Mouse (Mus musculus) left cerebral cortex, adult 8-10 months (tissue): ENCODE measurements around the gene Osbpl8. TPM values are rescaled to one million over a fixed set of nuclear protein-coding genes. Genes with fewer than 3 reads are reported as not detected.

Experiments used
- DNase-seq, 2 experiments: peaks; one replicate each; pipeline ENCODE4 v3.0.0; 2022; ENCODE audit warnings: low spot score in 2 of 2
- total RNA-seq, 4 experiments: library from RNA; stranded (reverse); gene quantifications; 2 replicates each; pipeline ENCODE4 v1.2.4; 2022

Gene Osbpl8
- total RNA-seq, 4 experiments from 2014 or later: 78.0 to 100 (median 84.6) TPM

- DNase-seq: no peak
Observed at GRCm38 (mm10) chr10:111302486-111302885, 137.9 kb downstream of the Osbpl8 start.

GRCm38 (mm10) chr10:111308850-111309501 lies 144.4 kb downstream of the Osbpl8 start:
- DNase-seq: no peak

- no peak for DNase-seq
Observed at GRCm38 (mm10) chr10:111313282-111313681, 148.7 kb downstream of the Osbpl8 start.

- peak in 1 of 2 experiments; percentile 62 for DNase-seq
Observed at GRCm38 (mm10) chr10:111314636-111315395, 150.3 kb downstream of the Osbpl8 start.

GRCm38 (mm10) chr10:111315940-111316339 lies 151.4 kb downstream of the Osbpl8 start:
- no peak for DNase-seq

- DNase-seq: peak in 1 of 2 experiments; percentile 80
Observed at GRCm38 (mm10) chr10:111318021-111318420, 153.5 kb downstream of the Osbpl8 start.

GRCm38 (mm10) chr10:111318805-111319500 lies 154.4 kb downstream of the Osbpl8 start:
- DNase-seq: no peak

GRCm38 (mm10) chr10:111320579-111320978 lies 156.0 kb downstream of the Osbpl8 start:
- no peak for DNase-seq

- DNase-seq: no peak
Observed at GRCm38 (mm10) chr10:111327957-111328356, 163.4 kb downstream of the Osbpl8 start.

GRCm38 (mm10) chr10:111329326-111329725 lies 164.8 kb downstream of the Osbpl8 start:
- DNase-seq: no peak

GRCm38 (mm10) chr10:111334902-111335301 lies 170.3 kb downstream of the Osbpl8 start:
- DNase-seq: no peak

- DNase-seq: no peak
Observed at GRCm38 (mm10) chr10:111335517-111336352, 171.2 kb downstream of the Osbpl8 start.

GRCm38 (mm10) chr10:111336353-111336713 lies 171.8 kb downstream of the Osbpl8 start:
- no peak for DNase-seq

- no peak for DNase-seq
Observed at GRCm38 (mm10) chr10:111339296-111339695, 174.7 kb downstream of the Osbpl8 start.

GRCm38 (mm10) chr10:111341761-111342160 lies 177.2 kb downstream of the Osbpl8 start:
- DNase-seq: no peak

GRCm38 (mm10) chr10:111343555-111343954 lies 179.0 kb downstream of the Osbpl8 start:
- DNase-seq: no peak

Other genes with a start within 250 kb of the Osbpl8 start
- 10 to 100 TPM in 1 of 4 experiments, 1 to 10 TPM in 3; 5.6 to 10.2 (median 8.4) TPM for gene Csrp2, start 245.0 kb upstream of the Osbpl8 start, total RNA-seq
- gene Zdhhc17, start 154.6 kb upstream of the Osbpl8 start, total RNA-seq: 100 to 1,000 TPM; 117 to 128 (median 122) TPM
- gene Bbs10, start 133.9 kb downstream of the Osbpl8 start, total RNA-seq: 1 to 10 TPM; 5.5 to 6.5 (median 5.7) TPM